Mouse (Mus musculus) stomach, postnatal 0 days (tissue): ENCODE results near the gene Mslnl.

Experiments used
- CTCF ChIP-seq: IDR thresholded peaks from 2 replicates; pipeline ENCODE4 v1.5.1; 2016; ENCODE audit warnings: antibody characterized with exemption, low read depth, mild to moderate bottlenecking, moderate library complexity
- EP300 ChIP-seq: optimal IDR thresholded peaks from 2 replicates; pipeline ENCODE3; 2016; ENCODE audit warnings: antibody characterized with exemption

DNA sequence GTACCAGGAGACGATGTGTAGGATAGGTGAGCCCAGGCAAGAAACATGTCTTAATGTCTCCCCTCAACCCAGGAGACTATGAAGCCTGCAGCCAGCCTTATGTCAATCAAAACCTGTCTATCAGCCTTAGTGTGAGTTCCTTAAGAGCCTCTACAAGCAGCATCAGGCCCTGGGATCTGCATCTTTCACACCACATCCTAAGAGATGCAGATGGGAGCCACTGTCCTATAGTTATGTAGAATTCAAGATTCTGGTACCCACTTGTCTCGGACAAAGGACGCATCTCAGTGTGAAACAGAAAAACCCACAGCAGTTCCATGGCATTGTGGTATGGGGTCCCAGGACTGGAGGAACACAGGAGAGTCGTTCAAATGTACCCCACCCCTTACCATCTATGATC is 19.2 kb downstream of the Mslnl start:
- TF ChIP-seq CTCF, result no peak
- TF ChIP-seq EP300, result no peak
